Mouse (Mus musculus) erythroblast, embryonic 14.5 days (primary cell): ENCODE measurements around the gene Glt28d2.
"Not testable (repeated sequence)": the region's sequence is repeated elsewhere in the genome, so short reads cannot be mapped to it uniquely, and the experiment has no call there.

Source experiments
- GATA1 ChIP-seq: IDR thresholded peaks from 2 replicates; pipeline ENCODE4 v1.6.1; 2012; ENCODE audit warnings: low read length, inconsistent platforms, mixed read lengths
- TAL1 ChIP-seq: IDR thresholded peaks from 3 replicates; pipeline ENCODE4 v1.6.1; 2012; ENCODE audit warnings: low read length, inconsistent platforms, mixed read lengths

- TF ChIP-seq TAL1, GATA1: not testable (repeated sequence)
Measured at GRCm38 (mm10) chr3:85920671-85921070, 33.4 kb upstream of the Glt28d2 start.
